Mouse (Mus musculus) spleen, adult 2 months (tissue): ENCODE measurements at regions not wholly inside any gene's neighbourhood (a gene's known extent, or its start where the extent isn't known, plus 50 kb on each side); places are given as distances from the start of the nearest gene placed in this dataset.

Experiments
- DNase-seq, 2 experiments: peaks; one replicate each; pipeline versions ENCODE4 v3.0.0 to v3.0.0-alpha.2; 2012 to 2021; ENCODE audit warnings: low spot score in 2 of 2, low read depth in 1 of 2
- H3K27ac ChIP-seq: fragments of 200-500 bp; 2 replicates; pipeline ENCODE4 v1.5.1; 2012; ENCODE audit warnings: low read length, inconsistent platforms; ENCODE audit not compliant: insufficient read depth
- H3K27me3 ChIP-seq: fragments of 200-500 bp; 2 replicates; pipeline ENCODE4 v1.6.1; 2012; ENCODE audit warnings: mild to moderate bottlenecking, moderate library complexity, low read length, inconsistent platforms; ENCODE audit not compliant: control insufficient read depth, insufficient read depth
- H3K36me3 ChIP-seq: fragments of 200-500 bp; 2 replicates; pipeline ENCODE4 v1.6.1; 2012; ENCODE audit warnings: mild to moderate bottlenecking, low read length, inconsistent platforms; ENCODE audit not compliant: control insufficient read depth, insufficient read depth
- H3K4me1 ChIP-seq: fragments of 200-500 bp; 2 replicates; pipeline ENCODE4 v1.6.1; 2011; ENCODE audit warnings: inconsistent platforms; ENCODE audit not compliant: control insufficient read depth, insufficient read depth, insufficient read length
- H3K4me3 ChIP-seq: fragments of 200-500 bp; 2 replicates; pipeline ENCODE4 v1.5.1; 2011; ENCODE audit warnings: mild to moderate bottlenecking, inconsistent platforms; ENCODE audit not compliant: insufficient read depth, insufficient read length; ENCODE audit errors: extremely low read depth
- CTCF ChIP-seq: fragments of 200-500 bp; IDR thresholded peaks from 2 replicates; pipeline ENCODE4 v1.5.1; 2011; ENCODE audit warnings: mild to moderate bottlenecking, inconsistent platforms; ENCODE audit not compliant: insufficient read depth, insufficient read length, insufficient replicate concordance; ENCODE audit errors: extremely low read depth
- POLR2A ChIP-seq: fragments of 200-500 bp; IDR thresholded peaks from 2 replicates; pipeline ENCODE4 v1.6.1; 2011; ENCODE audit warnings: low read depth, low read length, inconsistent platforms
- WGBS: fragments of 180-500 bp; shearing (Covaris S2); methylation state at CpG from one replicate; pipeline ENCODE4 v1.1.7; 2018; 5-methylcytosine and 5-hydroxymethylcytosine counted together

DNA sequence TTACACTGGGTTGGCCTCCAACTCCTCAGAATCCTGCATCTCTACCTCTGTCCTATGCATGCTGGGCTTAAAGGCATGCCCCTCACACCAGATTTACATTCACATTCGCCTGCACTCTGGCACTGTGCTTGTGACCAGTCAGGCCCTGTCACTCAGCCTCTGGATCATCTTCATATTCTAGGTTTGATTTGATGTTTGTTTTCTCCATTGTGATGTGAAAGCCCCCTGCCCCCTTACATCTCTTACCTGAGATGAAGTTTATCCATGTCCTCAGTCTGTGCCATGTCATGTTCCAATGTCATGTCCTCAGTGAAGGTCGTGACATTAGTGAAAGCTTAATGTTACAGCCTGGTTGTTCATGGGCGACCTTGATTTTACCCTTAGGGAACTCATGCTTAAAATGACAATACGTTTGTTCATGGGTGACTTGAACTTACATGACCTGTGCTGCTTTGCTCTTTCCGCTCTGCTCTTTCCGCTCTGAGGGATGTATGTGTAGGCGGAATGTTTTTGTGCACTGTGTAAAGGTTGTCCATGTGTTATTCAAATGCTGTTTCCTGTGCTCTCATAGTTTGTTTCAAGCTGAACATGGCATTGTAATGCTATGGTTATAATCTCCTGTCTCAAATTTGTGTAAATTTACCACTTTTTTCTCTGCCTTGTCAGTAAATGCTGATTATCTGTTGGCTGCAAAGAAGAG lies 257.3 kb upstream of the Gm5148 start:
- no peaks in the 10 kb centered on the region for H3K36me3 ChIP-seq
- 56% methylated on average over 7 of the region's 7 CpGs for whole genome bisulfite sequencing
- no peak overlapping the region for H3K4me3 ChIP-seq
- peaks cover 2% of the 10 kb centered on the region; the same call in 1 of the 2 replicates for H3K4me1 ChIP-seq
- H3K27me3 ChIP-seq: no peaks in the 10 kb centered on the region
- DNase-seq: peak; percentile 38 to 58
- TF ChIP-seq POLR2A (no peak), CTCF (no peak)
- H3K27ac ChIP-seq: peak overlapping the region; percentile 49; the same call in 1 of the 2 replicates

DNA sequence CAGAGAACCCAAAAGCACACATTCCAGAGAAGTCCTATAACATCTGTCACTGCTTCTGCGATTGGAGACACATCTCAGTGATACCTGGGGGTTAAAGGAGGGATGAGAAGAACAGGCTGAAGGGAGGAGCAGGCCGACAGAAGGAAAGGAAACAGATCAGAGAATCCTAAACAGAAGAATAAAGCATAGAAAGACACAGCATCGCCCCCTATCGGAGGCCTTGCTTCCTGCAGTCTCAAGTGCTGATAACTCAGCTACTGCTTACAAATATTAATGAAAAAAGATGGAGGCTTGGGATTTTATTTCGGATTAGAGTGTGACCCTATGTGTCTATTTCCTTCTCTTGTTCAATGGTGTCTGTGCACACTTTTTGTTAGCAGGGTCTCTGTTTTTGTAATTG lies 255.6 kb upstream of the Gm5148 start:
- Histone ChIP-seq H3K4me1 (peaks cover 7% of the 10 kb centered on the region; the same call in 1 of the 2 replicates), H3K27me3 (no peaks in the 10 kb centered on the region), H3K36me3 (no peaks in the 10 kb centered on the region), H3K27ac (no peak overlapping the region), H3K4me3 (no peak overlapping the region)
- DNase-seq: peak; percentile 9 to 14
- TF ChIP-seq CTCF (peak; percentile 13; the same call in 1 of the 2 replicates), POLR2A (no peak)
- 64% methylated on average over 5 of the region's 5 CpGs for WGBS

DNA sequence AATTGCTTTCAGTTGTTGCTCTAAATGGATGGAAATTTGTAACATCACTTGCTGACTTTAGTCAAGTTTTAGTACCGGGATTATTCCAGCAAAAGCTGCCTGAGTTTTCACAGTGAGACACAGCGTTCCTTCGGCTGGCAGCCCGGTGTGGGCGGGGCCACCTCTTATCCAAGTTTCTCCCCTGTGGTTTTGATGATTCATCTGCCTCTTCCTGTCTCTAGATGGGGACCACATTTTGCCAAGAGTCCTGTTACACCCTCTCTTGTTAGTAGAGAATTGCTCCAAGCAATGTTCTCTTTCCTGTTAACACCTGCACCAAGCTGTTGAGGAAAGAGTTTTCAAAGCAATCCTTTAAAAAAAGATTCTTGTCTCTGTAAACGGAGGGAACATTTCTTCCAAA lies 254.2 kb upstream of the Gm5148 start:
- DNase-seq: no peak
- H3K36me3 ChIP-seq: no peaks in the 10 kb centered on the region
- H3K4me1 ChIP-seq: peaks cover 7% of the 10 kb centered on the region; the same call in 1 of the 2 replicates
- H3K27ac ChIP-seq: no peak overlapping the region
- H3K4me3 ChIP-seq: no peak overlapping the region
- WGBS: 6% methylated on average over 6 of the region's 6 CpGs
- H3K27me3 ChIP-seq: no peaks in the 10 kb centered on the region
- no peak for TF ChIP-seq POLR2A
- no peak for TF ChIP-seq CTCF

DNA sequence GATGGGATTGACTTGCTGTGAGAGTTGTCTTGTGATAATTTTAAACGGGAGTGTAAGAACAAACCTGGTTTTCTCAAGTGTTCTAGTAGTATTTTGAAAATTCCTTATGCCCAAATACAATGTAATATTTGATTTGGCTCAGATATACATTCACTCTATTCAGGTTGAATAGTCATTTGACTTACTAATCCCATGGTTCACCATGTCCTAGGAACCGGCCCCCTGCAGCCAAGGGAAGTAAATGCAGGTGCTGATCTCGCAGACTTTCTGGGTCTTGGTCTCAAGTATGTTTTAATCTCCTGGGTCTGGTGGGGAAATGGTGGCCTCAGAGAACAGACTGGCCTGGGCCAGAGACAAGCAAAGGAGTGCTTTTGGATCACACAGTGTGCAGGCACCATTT lies 253.2 kb upstream of the Gm5148 start:
- H3K4me1 ChIP-seq: peaks cover 7% of the 10 kb centered on the region; the same call in 1 of the 2 replicates
- H3K27ac ChIP-seq: no peak overlapping the region
- no peaks in the 10 kb centered on the region for H3K36me3 ChIP-seq
- TF ChIP-seq POLR2A (no peak), CTCF (no peak)
- H3K27me3 ChIP-seq: no peaks in the 10 kb centered on the region
- no peak overlapping the region for H3K4me3 ChIP-seq
- DNase-seq: no peak
- 69% methylated on average over 3 of the region's 3 CpGs for WGBS

DNA sequence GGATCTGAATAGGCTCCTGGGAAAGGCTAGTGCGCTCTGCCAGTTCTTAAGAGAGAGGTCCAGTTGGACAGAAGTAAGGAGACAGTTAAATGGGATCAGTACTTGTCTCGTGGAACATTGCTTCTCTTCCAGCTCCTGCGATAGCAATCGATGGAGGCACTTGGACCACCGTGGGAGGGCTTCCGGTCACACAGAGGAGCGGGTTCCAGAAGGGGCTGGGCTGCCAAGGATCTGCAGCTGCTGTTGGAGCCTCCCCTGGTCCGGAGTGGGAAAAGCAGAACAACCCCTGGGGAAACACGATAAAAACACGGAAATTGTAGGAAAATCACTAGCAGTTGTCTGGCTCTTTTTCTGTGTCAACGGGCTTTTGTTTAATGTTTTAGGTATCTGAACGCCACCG lies 252.3 kb upstream of the Gm5148 start:
- Histone ChIP-seq H3K4me3 (no peak overlapping the region), H3K27me3 (no peaks in the 10 kb centered on the region), H3K27ac (no peak overlapping the region), H3K4me1 (peaks cover 5% of the 10 kb centered on the region; the same call in 1 of the 2 replicates), H3K36me3 (no peaks in the 10 kb centered on the region)
- DNase-seq: no peak
- WGBS: 57% methylated on average over 13 of the region's 13 CpGs
- TF ChIP-seq CTCF (no peak), POLR2A (no peak)

DNA sequence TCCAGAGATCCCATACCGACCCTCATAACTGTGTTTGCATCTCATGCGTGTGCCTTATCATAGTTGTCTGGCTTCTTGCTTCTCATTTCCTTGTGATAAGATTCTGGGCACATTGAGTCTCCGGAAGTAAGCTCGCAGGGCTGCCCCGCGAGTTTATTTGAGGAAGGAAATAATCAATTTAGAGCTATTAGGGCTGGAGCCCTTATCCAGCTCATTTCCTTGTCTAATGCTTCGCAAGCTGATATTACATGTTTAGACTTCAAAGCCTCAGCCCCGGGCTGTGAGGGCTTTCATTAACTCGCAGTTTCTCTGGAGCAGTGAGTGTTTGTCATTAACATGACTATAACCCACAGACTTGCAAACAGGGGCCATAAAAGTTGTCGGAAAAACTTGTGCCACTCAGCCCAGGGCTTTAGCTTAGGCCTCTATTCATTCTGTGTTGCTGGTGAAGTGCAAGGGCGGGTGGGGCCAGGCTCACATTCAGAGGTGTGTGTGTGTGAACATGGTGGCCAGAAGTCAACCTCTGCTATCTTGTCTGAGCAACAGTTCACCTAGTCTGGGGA lies 251.0 kb upstream of the Gm5148 start:
- Histone ChIP-seq H3K27ac (no peak overlapping the region), H3K36me3 (no peaks in the 10 kb centered on the region), H3K4me1 (peaks cover 5% of the 10 kb centered on the region; the same call in 1 of the 2 replicates), H3K27me3 (no peaks in the 10 kb centered on the region), H3K4me3 (no peak overlapping the region)
- TF ChIP-seq POLR2A (no peak), CTCF (no peak)
- DNase-seq: no peak
- 25% methylated on average over 11 of the region's 11 CpGs for WGBS

DNA sequence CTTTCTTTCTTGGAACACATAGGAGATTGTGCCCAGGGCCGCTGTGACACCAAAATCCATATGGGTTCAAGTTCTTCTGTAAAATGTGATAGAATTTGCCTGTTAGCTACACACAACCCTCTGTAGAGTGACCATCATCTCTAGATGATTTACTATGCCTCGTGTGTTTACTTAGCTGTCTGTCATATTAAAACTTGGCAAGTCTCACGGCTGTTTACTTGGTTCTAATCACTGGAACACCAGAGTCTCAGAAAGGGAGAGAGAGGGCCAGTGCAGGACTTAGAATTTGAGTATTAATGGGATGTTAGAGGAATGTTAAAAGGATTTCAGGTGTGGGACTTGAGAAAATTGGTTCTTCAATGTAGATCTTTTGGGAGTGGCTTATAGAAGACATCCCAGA lies 248.6 kb upstream of the Gm5148 start:
- no peaks in the 10 kb centered on the region for H3K27me3 ChIP-seq
- peaks cover 5% of the 10 kb centered on the region; the same call in 1 of the 2 replicates for H3K4me1 ChIP-seq
- DNase-seq: no peak
- TF ChIP-seq POLR2A: no peak
- TF ChIP-seq CTCF: no peak
- H3K36me3 ChIP-seq: no peaks in the 10 kb centered on the region
- H3K4me3 ChIP-seq: no peak overlapping the region
- 79% methylated on average over 3 of the region's 3 CpGs for WGBS
- no peak overlapping the region for H3K27ac ChIP-seq
